Mouse (Mus musculus) midbrain, embryonic 14.5 days (tissue): Measurements from ENCODE around the gene Nat8f2. TPM values are rescaled to one million over a fixed set of nuclear protein-coding genes. Genes with fewer than 3 reads are reported as not detected.
A peak's percentile ranks its signal among the peaks of the same experiment; 100 is the strongest.
"Not testable (repeated sequence)": the region's sequence is repeated elsewhere in the genome, so short reads cannot be mapped to it uniquely, and the experiment has no call there.

Experiments used
- ATAC-seq: fragments of 200-750 bp; cut with Nextera tagmentation; 2 replicates; pipeline ENCODE4 v1.8.0; 2017; ENCODE audit warnings: moderate number of reproducible peaks, moderate library complexity; ENCODE audit not compliant: low FRiP score, low TSS enrichment
- DNase-seq: peaks from one replicate; pipeline ENCODE4 v3.0.0-alpha.2; 2015
- H3K27ac ChIP-seq: fragments of 300-500 bp; sonication (generic); replicated peaks from 2 replicates; pipeline ENCODE4 v1.5.1; 2014; ENCODE audit warnings: mild to moderate bottlenecking, low read depth, low read length, moderate library complexity
- H3K27me3 ChIP-seq: fragments of 300-500 bp; sonication (generic); 2 replicates; pipeline ENCODE4 v1.6.1; 2014; ENCODE audit warnings: low read length, control low read depth, mixed read lengths; ENCODE audit not compliant: control insufficient read depth, insufficient read depth
- H3K36me3 ChIP-seq: fragments of 300-500 bp; sonication (generic); 2 replicates; pipeline ENCODE4 v1.6.1; 2014; ENCODE audit warnings: low read length, control low read depth; ENCODE audit not compliant: control insufficient read depth, insufficient read depth
- H3K4me1 ChIP-seq: fragments of 300-500 bp; sonication (generic); 2 replicates; pipeline ENCODE4 v1.6.1; 2014; ENCODE audit warnings: mild to moderate bottlenecking, antibody characterized with exemption, low read length, control low read depth; ENCODE audit not compliant: control insufficient read depth, insufficient read depth
- H3K4me2 ChIP-seq: fragments of 300-500 bp; sonication (generic); 2 replicates; pipeline ENCODE4 v1.6.1; 2014; ENCODE audit warnings: mild to moderate bottlenecking, low read length, moderate library complexity
- H3K4me3 ChIP-seq: fragments of 300-500 bp; sonication (generic); replicated peaks from 2 replicates; pipeline ENCODE4 v1.5.1; 2014; ENCODE audit warnings: low read depth, low read length
- H3K9ac ChIP-seq: fragments of 300-500 bp; sonication (generic); replicated peaks from 2 replicates; pipeline ENCODE4 v1.6.1; 2014; ENCODE audit warnings: mild to moderate bottlenecking, low read length, moderate library complexity
- H3K9me3 ChIP-seq: fragments of 300-500 bp; sonication (generic); 2 replicates; pipeline ENCODE4 v1.6.1; 2016; ENCODE audit warnings: low read length, control low read depth, mixed read lengths; ENCODE audit not compliant: control insufficient read depth
- WGBS: fragments of 180-500 bp; shearing (Covaris S2); extraction: QIAGEN DNeasy Blood & Tissue Kit; methylation state at CpG from one replicate; pipeline ENCODE4 v1.1.7; 2014; 5-methylcytosine and 5-hydroxymethylcytosine counted together
- polyA plus RNA-seq: library from polyadenylated mRNA; unstranded; fragments of >200 nt; fragmentation: Nextera tagmentation; extraction: Ambion mirVana; gene quantifications from 2 replicates; pipeline ENCODE4 v1.2.1, GENCODE M21; 2014

Nat8f2 gene
- polyA plus RNA-seq, 1 experiment from 2014 or later = not detected

GRCm38 (mm10) chr6:85906911-85907351, 38.0 kb upstream of the Nat8f2 start:
- not testable (repeated sequence) for H3K9me3 ChIP-seq, ATAC-seq, H3K27me3 ChIP-seq

GRCm38 (mm10) chr6:85904642-85905061, 35.7 kb upstream of the Nat8f2 start, which contains the start of gene Nat8f4:
Gene Nat8f4 (minus strand): TSS chr6:85904884.
- ATAC-seq = peak; percentile 69; the same call in 1 of the 2 replicates
- not testable (repeated sequence) for H3K9ac ChIP-seq, H3K4me1 ChIP-seq, H3K36me3 ChIP-seq, H3K27ac ChIP-seq, H3K9me3 ChIP-seq, H3K27me3 ChIP-seq
- 10% methylated on average over 20 of the region's 20 CpGs for WGBS
- Histone ChIP-seq H3K4me3 (peak within 1 kb of the TSS; percentile 26), H3K4me2 (peak within 1 kb of the TSS; percentile 39)
- DNase-seq = peak; percentile 56

More at GRCm38 (mm10) chr6:85906911-85907351, 38.0 kb upstream of the Nat8f2 start:
- H3K4me2 ChIP-seq, H3K4me1 ChIP-seq, H3K4me3 ChIP-seq, H3K36me3 ChIP-seq, H3K9ac ChIP-seq, H3K27ac ChIP-seq: not testable (repeated sequence)
- peak; percentile 1 for DNase-seq
- WGBS = 66% methylated on average over 2 of the region's 2 CpGs

- no peak for DNase-seq
- Histone ChIP-seq H3K36me3 (no peaks in the 10 kb centered on the region), H3K9ac (no peak overlapping the region), H3K9me3 (no peaks in the 10 kb centered on the region), H3K4me3 (no peak overlapping the region), H3K27ac (no peak overlapping the region), H3K4me2 (no peak overlapping the region), H3K4me1 (no peaks in the 10 kb centered on the region), H3K27me3 (no peaks in the 10 kb centered on the region)
- WGBS = 95% methylated on average over 2 of the region's 2 CpGs
- no peak for ATAC-seq
Observed at GRCm38 (mm10) chr6:85902303-85902702, 33.3 kb upstream of the Nat8f2 start.

- ATAC-seq, H3K36me3 ChIP-seq, H3K4me3 ChIP-seq, DNase-seq, H3K9ac ChIP-seq, H3K9me3 ChIP-seq, H3K27me3 ChIP-seq, H3K27ac ChIP-seq, H3K4me2 ChIP-seq, H3K4me1 ChIP-seq: not testable (repeated sequence)
- WGBS = 86% methylated on average over 7 of the region's 8 CpGs
Observed at GRCm38 (mm10) chr6:85898596-85899475, 29.9 kb upstream of the Nat8f2 start.

GRCm38 (mm10) chr6:85895061-85895648, 26.2 kb upstream of the Nat8f2 start:
- not testable (repeated sequence) for H3K4me1 ChIP-seq, H3K36me3 ChIP-seq, H3K9me3 ChIP-seq, ATAC-seq, H3K4me2 ChIP-seq, H3K27me3 ChIP-seq, H3K4me3 ChIP-seq, H3K9ac ChIP-seq, H3K27ac ChIP-seq
- peak; percentile 2 for DNase-seq
- WGBS = 79% methylated on average over 25 of the region's 25 CpGs

- Histone ChIP-seq H3K9me3 (peaks cover 4% of the 10 kb centered on the region; the same call in 1 of the 2 replicates), H3K4me3 (no peak overlapping the region), H3K27ac (no peak overlapping the region), H3K36me3 (no peaks in the 10 kb centered on the region), H3K27me3 (no peaks in the 10 kb centered on the region), H3K4me1 (no peaks in the 10 kb centered on the region), H3K4me2 (no peak overlapping the region), H3K9ac (no peak overlapping the region)
- no peak for DNase-seq
- 90% methylated on average over 2 of the region's 2 CpGs for WGBS
- no peak for ATAC-seq
Observed at GRCm38 (mm10) chr6:85888961-85889360, 20.0 kb upstream of the Nat8f2 start.

- no peak for ATAC-seq
- Histone ChIP-seq H3K27me3 (no peaks in the 10 kb centered on the region), H3K9me3 (peaks cover 17% of the 10 kb centered on the region), H3K4me3 (no peak overlapping the region), H3K27ac (no peak overlapping the region), H3K9ac (no peak overlapping the region), H3K4me2 (no peak overlapping the region), H3K4me1 (no peaks in the 10 kb centered on the region), H3K36me3 (no peaks in the 10 kb centered on the region)
- 95% methylated on average over 1 of the region's 1 CpGs for WGBS
- DNase-seq = no peak
Observed at GRCm38 (mm10) chr6:85884311-85884710, 15.4 kb upstream of the Nat8f2 start.

- not testable (repeated sequence) for H3K4me2 ChIP-seq, H3K4me3 ChIP-seq, H3K27me3 ChIP-seq, H3K4me1 ChIP-seq, H3K9ac ChIP-seq, H3K36me3 ChIP-seq, ATAC-seq, H3K27ac ChIP-seq, DNase-seq
- H3K9me3 ChIP-seq = peaks cover 17% of the 10 kb centered on the region
- 94% methylated on average over 9 of the region's 9 CpGs for WGBS
Observed at GRCm38 (mm10) chr6:85883246-85883645, 14.3 kb upstream of the Nat8f2 start.
